Mouse (Mus musculus) embryonic facial prominence, embryonic 13.5 days (tissue): ENCODE measurements around the gene Cd109. TPM values are rescaled to one million over a fixed set of nuclear protein-coding genes. Genes with fewer than 3 reads are reported as not detected.

Experiments
- ATAC-seq: fragments of 200-750 bp; cut with Nextera tagmentation; 2 replicates; pipeline ENCODE4 v1.8.0; 2017; ENCODE audit warnings: low read depth; ENCODE audit not compliant: insufficient number of reproducible peaks, insufficient read depth, low FRiP score, low TSS enrichment
- H3K27ac ChIP-seq: fragments of 300-500 bp; sonication (generic); 2 replicates; pipeline ENCODE4 v1.5.1; 2015; ENCODE audit warnings: moderate library complexity, mild to moderate bottlenecking, inconsistent platforms
- H3K27me3 ChIP-seq: fragments of 300-500 bp; sonication (generic); 2 replicates; pipeline ENCODE4 v1.6.1; 2015; ENCODE audit warnings: mild to moderate bottlenecking, inconsistent platforms
- H3K36me3 ChIP-seq: fragments of 300-500 bp; sonication (generic); 2 replicates; pipeline ENCODE4 v1.6.1; 2015; ENCODE audit warnings: mild to moderate bottlenecking, inconsistent platforms
- H3K4me1 ChIP-seq: fragments of 300-500 bp; sonication (generic); 2 replicates; pipeline ENCODE4 v1.6.1; 2015; ENCODE audit warnings: inconsistent platforms
- H3K4me2 ChIP-seq: fragments of 300-500 bp; sonication (generic); 2 replicates; pipeline ENCODE4 v1.6.1; 2015; ENCODE audit warnings: moderate library complexity, mild to moderate bottlenecking, inconsistent platforms
- H3K4me3 ChIP-seq: fragments of 300-500 bp; sonication (generic); 2 replicates; pipeline ENCODE4 v1.5.1; 2015; ENCODE audit warnings: mild to moderate bottlenecking, inconsistent platforms
- H3K9ac ChIP-seq: fragments of 300-500 bp; sonication (generic); 2 replicates; pipeline ENCODE4 v1.6.1; 2015; ENCODE audit warnings: mild to moderate bottlenecking, inconsistent platforms
- H3K9me3 ChIP-seq: fragments of 300-500 bp; sonication (generic); 2 replicates; pipeline ENCODE4 v1.6.1; 2016; ENCODE audit warnings: inconsistent platforms
- WGBS: fragments of 180-500 bp; shearing (Covaris S2); methylation state at CpG from one replicate; pipeline ENCODE4 v1.1.7; 2015; ENCODE audit warnings: mixed read lengths; 5-methylcytosine and 5-hydroxymethylcytosine counted together
- polyA plus RNA-seq: library from polyadenylated mRNA; unstranded; fragments of >200 nt; fragmentation: Nextera tagmentation; extraction: Ambion mirVana; gene quantifications from 2 replicates; pipeline ENCODE4 v1.2.1, GENCODE M21; 2015

Cd109 gene
- polyA plus RNA-seq: 13.1 and 14.0 TPM in 2 replicates

GRCm38 (mm10) chr9:78615401-78616021 lies at the start of gene Cd109:
Gene Cd109 (plus strand): TSS chr9:78615546.
- no peaks in the 10 kb centered on the region for H3K27me3 ChIP-seq
- H3K27ac ChIP-seq: peak within 1 kb of the TSS; percentile 68; the same call in 1 of the 2 replicates
- H3K36me3 ChIP-seq: no peaks in the 10 kb centered on the region
- H3K4me1 ChIP-seq: peaks cover 19% of the 10 kb centered on the region
- peak; percentile 48 for ATAC-seq
- under 1% methylated on average over 43 of the region's 43 CpGs for WGBS
- peak within 1 kb of the TSS; percentile 84 for H3K9ac ChIP-seq
- peak within 1 kb of the TSS; percentile 92 for H3K4me2 ChIP-seq
- no peaks in the 10 kb centered on the region for H3K9me3 ChIP-seq
- H3K4me3 ChIP-seq: peak within 1 kb of the TSS; percentile 68

DNA sequence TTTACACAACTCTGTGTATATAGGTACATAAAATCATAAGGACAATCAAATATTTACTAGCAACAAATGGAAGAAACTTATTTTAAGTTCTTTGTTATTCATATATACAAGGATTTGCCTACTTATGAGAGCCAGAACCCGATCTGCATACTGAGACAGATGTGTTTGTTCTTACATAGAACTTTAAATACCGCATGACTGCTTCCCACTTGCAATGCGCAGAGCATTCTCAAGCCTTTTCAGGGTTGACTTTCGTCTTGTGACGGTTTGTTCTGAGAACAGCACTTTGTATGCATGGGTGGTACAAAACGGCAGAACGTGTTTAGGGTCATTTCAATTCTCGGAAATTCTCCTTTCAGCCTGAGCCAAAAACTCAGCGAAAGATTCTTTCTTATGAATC lies 45.4 kb upstream of the Cd109 start:
- no peaks in the 10 kb centered on the region for H3K27me3 ChIP-seq
- peaks cover 25% of the 10 kb centered on the region for H3K36me3 ChIP-seq
- ATAC-seq: no peak
- no peaks in the 10 kb centered on the region for H3K4me1 ChIP-seq
- H3K4me2 ChIP-seq: no peak overlapping the region
- H3K9ac ChIP-seq: no peak overlapping the region
- 90% methylated on average over 9 of the region's 9 CpGs for WGBS
- no peak overlapping the region for H3K27ac ChIP-seq
- H3K9me3 ChIP-seq: no peaks in the 10 kb centered on the region
- no peak overlapping the region for H3K4me3 ChIP-seq

DNA sequence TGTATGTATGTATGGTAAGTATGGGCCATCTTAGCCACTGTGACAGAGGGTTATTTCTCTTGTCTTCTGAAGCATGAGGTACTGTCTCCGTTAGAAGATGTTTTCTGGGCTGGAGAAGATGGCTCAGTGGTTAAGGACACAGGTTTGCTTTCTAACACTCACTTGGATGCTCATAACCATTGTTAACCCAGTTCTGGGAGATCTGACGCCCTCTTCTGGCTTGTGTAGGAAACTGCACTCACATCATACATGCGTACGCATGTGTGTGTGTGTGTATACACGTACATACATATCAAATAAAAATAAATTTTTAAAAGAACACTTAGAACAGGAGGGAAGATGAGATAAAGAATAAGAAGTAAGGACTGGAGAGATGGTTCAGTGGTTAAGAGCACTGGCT lies 38.9 kb upstream of the Cd109 start:
- ATAC-seq: no peak
- Histone ChIP-seq H3K4me1 (no peaks in the 10 kb centered on the region), H3K9ac (no peak overlapping the region), H3K27me3 (no peaks in the 10 kb centered on the region), H3K27ac (no peak overlapping the region), H3K4me2 (no peak overlapping the region), H3K9me3 (no peaks in the 10 kb centered on the region), H3K4me3 (no peak overlapping the region), H3K36me3 (peaks cover 44% of the 10 kb centered on the region)
- WGBS: 86% methylated on average over 5 of the region's 5 CpGs

DNA sequence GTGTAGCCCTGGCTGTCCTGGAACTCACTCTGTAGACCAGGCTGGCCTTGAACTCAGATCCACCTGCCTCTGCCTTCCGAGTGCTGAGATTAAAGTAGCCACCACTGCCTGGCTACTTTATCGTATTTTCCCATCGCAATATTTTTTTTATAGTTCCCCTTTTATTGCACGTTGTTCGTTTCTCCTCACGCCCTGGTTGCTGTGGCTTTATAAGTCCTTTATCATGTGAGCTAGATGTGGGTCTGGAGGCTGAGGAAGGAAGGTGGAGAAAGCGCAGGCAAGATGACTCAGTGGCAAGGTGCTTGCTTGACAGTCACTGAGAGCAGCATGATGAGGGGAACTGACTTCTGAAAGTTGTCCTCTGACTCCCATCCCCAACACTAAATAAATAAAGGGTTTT lies 36.5 kb upstream of the Cd109 start:
- 90% methylated on average over 7 of the region's 7 CpGs for WGBS
- Histone ChIP-seq H3K36me3 (peaks cover 34% of the 10 kb centered on the region), H3K9ac (no peak overlapping the region)

DNA sequence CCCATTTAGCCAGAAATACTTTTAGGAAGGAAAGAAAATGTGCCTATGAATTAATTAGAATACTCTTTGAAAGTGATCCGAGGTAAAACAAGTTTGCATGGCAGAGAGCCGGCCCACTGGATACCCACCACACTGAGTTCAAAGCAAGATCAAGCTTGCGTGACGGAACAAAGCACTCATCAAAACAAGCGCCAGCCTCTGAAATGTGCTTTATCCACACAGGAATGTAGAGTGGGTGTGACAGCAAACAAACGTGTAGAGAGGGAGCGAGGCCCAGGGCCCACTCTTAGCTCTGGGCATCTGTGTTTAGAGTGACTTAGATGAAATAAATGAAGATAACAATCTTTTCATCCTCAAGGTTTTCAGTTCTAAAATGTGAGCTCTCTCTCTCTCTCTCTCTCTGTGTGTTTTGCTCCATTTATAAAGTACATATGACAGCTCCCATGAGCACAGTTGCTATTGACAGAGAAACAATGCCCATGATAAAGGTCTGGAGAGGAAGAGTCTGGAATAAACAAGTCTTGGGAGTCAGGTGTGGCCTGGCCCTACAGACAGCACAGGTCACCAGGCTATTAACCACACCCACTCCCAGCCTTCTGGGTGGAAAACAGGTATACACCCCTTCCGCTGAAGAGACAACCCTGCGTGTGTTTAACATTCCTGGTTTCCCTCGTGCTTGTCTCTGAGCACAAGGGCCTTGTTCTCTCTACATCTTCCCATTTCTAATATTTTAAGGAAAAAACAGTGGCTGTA lies 35.5 kb upstream of the Cd109 start:
- H3K27ac ChIP-seq: peak overlapping the region; percentile 39; the same call in 1 of the 2 replicates
- no peak overlapping the region for H3K9ac ChIP-seq
- H3K4me1 ChIP-seq: no peaks in the 10 kb centered on the region
- H3K4me2 ChIP-seq: no peak overlapping the region
- 51% methylated on average over 10 of the region's 10 CpGs for WGBS
- H3K4me3 ChIP-seq: no peak overlapping the region
- peak; percentile 59; the same call in 1 of the 2 replicates for ATAC-seq
- H3K36me3 ChIP-seq: peaks cover 38% of the 10 kb centered on the region
- H3K9me3 ChIP-seq: no peaks in the 10 kb centered on the region
- H3K27me3 ChIP-seq: no peaks in the 10 kb centered on the region

More for the DNA sequence above, 36.5 kb upstream of the Cd109 start:
- Histone ChIP-seq H3K4me2 (no peak overlapping the region), H3K4me1 (no peaks in the 10 kb centered on the region), H3K4me3 (no peak overlapping the region), H3K27ac (no peak overlapping the region), H3K27me3 (no peaks in the 10 kb centered on the region), H3K9me3 (no peaks in the 10 kb centered on the region)
- ATAC-seq: no peak

DNA sequence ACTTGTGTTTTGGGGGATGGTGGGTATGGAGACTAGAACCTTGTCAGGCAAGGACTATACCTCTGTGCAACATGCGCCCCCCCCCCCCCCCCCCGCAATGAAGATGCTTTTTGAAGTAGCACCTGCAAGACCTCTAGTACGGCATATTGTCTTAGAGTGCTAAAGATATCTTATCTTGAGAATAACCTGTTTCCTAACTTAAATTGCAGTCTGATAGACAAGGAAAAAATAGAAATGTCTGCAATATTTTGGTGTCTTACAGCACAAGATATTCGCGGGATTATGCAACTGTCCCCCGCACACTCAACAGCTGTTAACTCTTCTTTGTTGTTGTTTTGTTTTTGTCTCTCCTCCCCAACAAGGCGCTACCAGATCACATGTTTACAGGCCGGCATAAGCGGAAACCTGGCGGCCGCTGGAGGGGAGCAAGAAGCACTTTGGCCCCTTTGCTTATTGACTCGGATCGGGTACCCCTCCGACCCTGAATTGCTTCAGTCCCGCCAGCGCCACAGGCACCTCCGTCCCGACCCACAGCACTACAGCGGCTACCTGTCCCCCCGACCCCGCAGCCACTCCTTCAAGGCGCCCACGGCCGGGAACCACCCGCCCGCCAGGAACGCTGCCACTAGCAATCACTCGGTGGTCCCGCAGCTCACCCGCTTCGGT lies 28.0 kb upstream of the Cd109 start:
- Histone ChIP-seq H3K9ac (peak overlapping the region; percentile 79), H3K4me2 (peak overlapping the region; percentile 66), H3K9me3 (no peaks in the 10 kb centered on the region), H3K27me3 (no peaks in the 10 kb centered on the region), H3K4me1 (peaks cover 23% of the 10 kb centered on the region), H3K36me3 (peaks cover 14% of the 10 kb centered on the region), H3K27ac (peak overlapping the region; percentile 86), H3K4me3 (peak overlapping the region; percentile 70)
- peak; percentile 39 for ATAC-seq
- 2% methylated on average over 31 of the region's 31 CpGs for WGBS

GRCm38 (mm10) chr9:78587914-78588313 lies 27.4 kb upstream of the Cd109 start, which contains the start of gene Slc17a5:
Gene Slc17a5 (minus strand): TSS chr9:78588041.
- peak within 1 kb of the TSS; percentile 86 for H3K27ac ChIP-seq
- peak within 1 kb of the TSS; percentile 70 for H3K4me3 ChIP-seq
- peaks cover 23% of the 10 kb centered on the region for H3K4me1 ChIP-seq
- no peaks in the 10 kb centered on the region for H3K9me3 ChIP-seq
- H3K36me3 ChIP-seq: peaks cover 14% of the 10 kb centered on the region
- H3K27me3 ChIP-seq: no peaks in the 10 kb centered on the region
- peak within 1 kb of the TSS; percentile 66 for H3K4me2 ChIP-seq
- peak within 1 kb of the TSS; percentile 79 for H3K9ac ChIP-seq
- peak; percentile 96 for ATAC-seq
- WGBS: under 1% methylated on average over 27 of the region's 27 CpGs

- 54% methylated on average over 10 of the region's 10 CpGs for WGBS
- Histone ChIP-seq H3K9me3 (no peaks in the 10 kb centered on the region), H3K4me1 (peaks cover 23% of the 10 kb centered on the region), H3K9ac (peak overlapping the region; percentile 57), H3K27ac (peak overlapping the region; percentile 86), H3K36me3 (peaks cover 10% of the 10 kb centered on the region), H3K27me3 (no peaks in the 10 kb centered on the region), H3K4me2 (peak overlapping the region; percentile 66), H3K4me3 (peak overlapping the region; percentile 70)
- no peak for ATAC-seq
Observed at GRCm38 (mm10) chr9:78588411-78589033, 26.8 kb upstream of the Cd109 start.

DNA sequence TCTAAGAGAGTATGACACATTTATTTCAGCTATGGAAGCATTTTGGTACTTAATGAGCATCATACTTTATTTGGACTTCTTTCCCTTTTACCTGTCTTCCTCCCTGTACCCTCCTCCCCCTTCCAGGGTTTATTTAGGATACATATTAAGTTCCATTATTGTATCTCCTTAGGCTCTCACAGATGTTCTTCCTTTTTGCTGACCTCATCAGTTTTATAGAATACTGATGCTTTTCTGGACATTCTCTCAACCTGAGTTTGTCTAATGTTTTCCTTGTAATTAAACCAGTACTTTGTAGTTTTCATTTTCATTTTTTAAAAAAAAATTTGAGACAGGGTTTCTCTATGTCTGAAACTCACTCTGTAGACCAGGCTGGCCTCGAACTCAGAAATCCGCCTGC lies 24.9 kb upstream of the Cd109 start:
- Histone ChIP-seq H3K4me2 (no peak overlapping the region), H3K27me3 (no peaks in the 10 kb centered on the region), H3K27ac (no peak overlapping the region), H3K36me3 (no peaks in the 10 kb centered on the region), H3K4me1 (peaks cover 20% of the 10 kb centered on the region), H3K9me3 (no peaks in the 10 kb centered on the region), H3K4me3 (no peak overlapping the region), H3K9ac (no peak overlapping the region)
- WGBS: 95% methylated on average over 2 of the region's 2 CpGs
- ATAC-seq: no peak

DNA sequence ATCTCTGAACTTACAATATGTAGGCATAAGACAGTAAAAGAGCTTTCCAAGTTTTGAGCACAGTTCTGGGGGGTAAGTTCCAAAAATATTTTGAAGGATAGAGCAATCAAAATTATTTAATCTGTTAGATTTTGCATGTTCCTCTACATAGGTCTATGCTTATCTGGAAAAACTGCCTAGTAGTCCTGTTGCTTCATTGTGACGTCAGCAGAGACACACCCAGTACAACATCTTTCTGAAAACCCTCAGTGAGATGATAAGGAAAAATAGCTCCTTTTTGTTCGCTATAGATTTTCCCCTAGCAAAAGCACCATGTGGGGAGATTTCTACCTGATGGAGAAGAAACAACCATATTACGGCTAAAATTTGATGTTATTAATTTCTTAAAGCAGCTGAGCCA lies 20.1 kb upstream of the Cd109 start:
- no peak overlapping the region for H3K27ac ChIP-seq
- H3K9ac ChIP-seq: no peak overlapping the region
- 81% methylated on average over 3 of the region's 3 CpGs for WGBS

DNA sequence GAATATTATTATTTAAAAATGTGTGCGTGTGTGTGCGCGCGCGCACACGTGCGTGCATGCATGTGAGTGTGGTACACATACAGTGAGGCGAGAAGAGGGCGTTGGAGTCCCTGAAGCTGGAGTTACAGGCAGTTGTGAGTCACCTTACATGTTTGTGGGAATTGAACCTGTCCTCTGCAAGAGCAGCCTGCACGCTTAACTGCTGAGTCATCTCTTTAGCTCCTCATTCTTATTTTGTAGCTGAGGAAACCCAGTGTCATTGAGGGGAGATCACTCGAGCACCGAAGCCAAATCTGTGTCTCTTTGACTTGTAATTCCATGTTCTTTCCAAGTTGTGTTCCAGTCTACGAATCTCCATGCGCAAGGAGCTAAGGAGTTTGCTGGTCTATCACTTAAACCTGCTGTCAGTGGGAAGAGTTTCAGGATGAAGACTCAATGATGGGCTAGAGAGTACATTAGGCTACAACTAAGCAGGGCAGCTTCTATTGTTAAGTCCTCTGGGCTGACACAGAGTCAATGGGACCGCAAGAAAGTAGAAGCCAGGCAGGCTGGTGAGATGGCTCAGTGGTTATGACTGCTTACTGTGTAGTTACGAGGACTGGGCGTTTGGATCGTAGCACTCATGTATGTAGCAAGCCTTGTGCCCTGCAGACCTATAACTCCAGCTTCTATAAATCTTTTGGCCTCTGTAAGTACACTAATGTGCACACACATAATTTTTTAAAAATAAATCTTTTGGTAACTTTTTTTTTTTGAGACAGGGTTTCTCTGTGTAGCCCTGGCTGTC lies 19.4 kb upstream of the Cd109 start:
- no peak for ATAC-seq
- H3K4me1 ChIP-seq: no peaks in the 10 kb centered on the region
- no peaks in the 10 kb centered on the region for H3K27me3 ChIP-seq
- no peak overlapping the region for H3K27ac ChIP-seq
- no peaks in the 10 kb centered on the region for H3K9me3 ChIP-seq
- H3K4me3 ChIP-seq: no peak overlapping the region
- no peak overlapping the region for H3K4me2 ChIP-seq
- H3K36me3 ChIP-seq: no peaks in the 10 kb centered on the region
- 88% methylated on average over 18 of the region's 18 CpGs for WGBS
- H3K9ac ChIP-seq: no peak overlapping the region

More for the DNA sequence above, 20.1 kb upstream of the Cd109 start:
- H3K4me1 ChIP-seq: no peaks in the 10 kb centered on the region
- H3K27me3 ChIP-seq: no peaks in the 10 kb centered on the region
- H3K36me3 ChIP-seq: no peaks in the 10 kb centered on the region
- no peak overlapping the region for H3K4me2 ChIP-seq
- no peak overlapping the region for H3K4me3 ChIP-seq
- H3K9me3 ChIP-seq: no peaks in the 10 kb centered on the region
- ATAC-seq: no peak
